Mouse (Mus musculus): Measurements from ENCODE around the gene Ciao2b. TPM values are rescaled to one million over a fixed set of nuclear protein-coding genes. Genes with fewer than 3 reads are reported as not detected.
"Not testable (repeated sequence)": the region's sequence is repeated elsewhere in the genome, so short reads cannot be mapped to it uniquely, and the experiment has no call there.

The Ciao2b gene
- 89.8 and 99.1 TPM in 2 replicates for polyA plus RNA-seq (2014; fragmentation: Nextera tagmentation; extraction: Ambion mirVana)

GRCm38 (mm10) chr8:104641426-104642323 is at the start of gene Ciao2b:
Gene Ciao2b, minus strand, starts transcription at chr8:104641965.
- Histone ChIP-seq H3K9ac (ENCODE audit: low read length) (peak within 1 kb of the TSS; percentile 79), H3K4me3 (ENCODE audit: low read depth, low read length) (peak within 1 kb of the TSS; percentile 88), H3K27me3 (ENCODE audit: control insufficient read depth, insufficient read depth, low read length) (no peaks in the 10 kb centered on the region), H3K27ac (replicated peaks; ENCODE audit: low read depth, low read length) (no peak within 1 kb of the TSS), H3K36me3 (ENCODE audit: control insufficient read depth, insufficient read depth, low read length) (no peaks in the 10 kb centered on the region), H3K4me2 (ENCODE audit: low read depth, severe bottlenecking) (peak within 1 kb of the TSS; percentile 94), H3K9me3 (ENCODE audit: control insufficient read depth, low read length) (no peaks in the 10 kb centered on the region), H3K4me1 (ENCODE audit: control insufficient read depth, insufficient read depth, low read length) (peaks cover 5% of the 10 kb centered on the region; the same call in 1 of the 2 replicates)
- peak; percentile 90 for ATAC-seq (ENCODE audit: insufficient number of reproducible peaks, low FRiP score, low TSS enrichment, low read depth)
- peak; percentile 90 for DNase-seq (ENCODE audit: low spot score)
- WGBS = 1% methylated on average over 66 of the region's 66 CpGs

- H3K27ac ChIP-seq (replicated peaks; ENCODE audit: low read depth, low read length) = no peak overlapping the region
- no peaks in the 10 kb centered on the region for H3K27me3 ChIP-seq (ENCODE audit: control insufficient read depth, insufficient read depth, low read length)
- ATAC-seq (ENCODE audit: insufficient number of reproducible peaks, low FRiP score, low TSS enrichment, low read depth) (no peak), DNase-seq (ENCODE audit: low spot score) (no peak)
- H3K9me3 ChIP-seq (ENCODE audit: control insufficient read depth, low read length) = no peaks in the 10 kb centered on the region
- no peak overlapping the region for H3K4me2 ChIP-seq (ENCODE audit: low read depth, severe bottlenecking)
- 66% methylated on average over 4 of the region's 4 CpGs for WGBS
- H3K4me1 ChIP-seq (ENCODE audit: control insufficient read depth, insufficient read depth, low read length) = no peaks in the 10 kb centered on the region
- no peaks in the 10 kb centered on the region for H3K36me3 ChIP-seq (ENCODE audit: control insufficient read depth, insufficient read depth, low read length)
- H3K9ac ChIP-seq (ENCODE audit: low read length) = no peak overlapping the region
- H3K4me3 ChIP-seq (ENCODE audit: low read depth, low read length) = no peak overlapping the region
Observed at GRCm38 (mm10) chr8:104688433-104688832, 46.7 kb upstream of the Ciao2b start.

- Histone ChIP-seq H3K27ac (replicated peaks; ENCODE audit: low read depth, low read length) (no peak overlapping the region), H3K4me1 (ENCODE audit: control insufficient read depth, insufficient read depth, low read length) (no peaks in the 10 kb centered on the region), H3K4me2 (ENCODE audit: low read depth, severe bottlenecking) (no peak overlapping the region), H3K9ac (ENCODE audit: low read length) (no peak overlapping the region), H3K4me3 (ENCODE audit: low read depth, low read length) (no peak overlapping the region), H3K27me3 (ENCODE audit: control insufficient read depth, insufficient read depth, low read length) (no peaks in the 10 kb centered on the region), H3K36me3 (ENCODE audit: control insufficient read depth, insufficient read depth, low read length) (no peaks in the 10 kb centered on the region), H3K9me3 (ENCODE audit: control insufficient read depth, low read length) (no peaks in the 10 kb centered on the region)
- 81% methylated on average over 4 of the region's 4 CpGs for WGBS
- DNase-seq (ENCODE audit: low spot score) (no peak), ATAC-seq (ENCODE audit: insufficient number of reproducible peaks, low FRiP score, low TSS enrichment, low read depth) (no peak)
Observed at GRCm38 (mm10) chr8:104655614-104656013, 13.8 kb upstream of the Ciao2b start.

GRCm38 (mm10) chr8:104654984-104655383 is 13.2 kb upstream of the Ciao2b start:
- 4% methylated on average over 3 of the region's 3 CpGs for WGBS
- peak; percentile 51; the same call in 1 of the 2 replicates for ATAC-seq (ENCODE audit: insufficient number of reproducible peaks, low FRiP score, low TSS enrichment, low read depth)

GRCm38 (mm10) chr8:104644187-104644586 is 2.4 kb upstream of the Ciao2b start:
- H3K9me3 ChIP-seq (ENCODE audit: control insufficient read depth, low read length); H3K27me3 ChIP-seq (ENCODE audit: control insufficient read depth, insufficient read depth, low read length); H3K4me3 ChIP-seq (ENCODE audit: low read depth, low read length); H3K4me1 ChIP-seq (ENCODE audit: control insufficient read depth, insufficient read depth, low read length); H3K36me3 ChIP-seq (ENCODE audit: control insufficient read depth, insufficient read depth, low read length); H3K9ac ChIP-seq (ENCODE audit: low read length); ATAC-seq (ENCODE audit: insufficient number of reproducible peaks, low FRiP score, low TSS enrichment, low read depth); H3K4me2 ChIP-seq (ENCODE audit: low read depth, severe bottlenecking); DNase-seq (ENCODE audit: low spot score); H3K27ac ChIP-seq (replicated peaks; ENCODE audit: low read depth, low read length): not testable (repeated sequence)
- WGBS = 70% methylated on average over 3 of the region's 3 CpGs

More at GRCm38 (mm10) chr8:104654984-104655383, 13.2 kb upstream of the Ciao2b start:
- no peaks in the 10 kb centered on the region for H3K36me3 ChIP-seq (ENCODE audit: control insufficient read depth, insufficient read depth, low read length)
- peak; percentile 81 for DNase-seq (ENCODE audit: low spot score)
- H3K9ac ChIP-seq (ENCODE audit: low read length) = no peak overlapping the region
- H3K4me1 ChIP-seq (ENCODE audit: control insufficient read depth, insufficient read depth, low read length) = no peaks in the 10 kb centered on the region
- no peaks in the 10 kb centered on the region for H3K27me3 ChIP-seq (ENCODE audit: control insufficient read depth, insufficient read depth, low read length)
- no peak overlapping the region for H3K27ac ChIP-seq (replicated peaks; ENCODE audit: low read depth, low read length)
- H3K4me2 ChIP-seq (ENCODE audit: low read depth, severe bottlenecking) = no peak overlapping the region
- H3K9me3 ChIP-seq (ENCODE audit: control insufficient read depth, low read length) = no peaks in the 10 kb centered on the region
- H3K4me3 ChIP-seq (ENCODE audit: low read depth, low read length) = no peak overlapping the region

- Histone ChIP-seq H3K27ac (replicated peaks; ENCODE audit: low read depth, low read length) (no peak overlapping the region), H3K9me3 (ENCODE audit: control insufficient read depth, low read length) (no peaks in the 10 kb centered on the region), H3K4me3 (ENCODE audit: low read depth, low read length) (peak overlapping the region; percentile 88), H3K27me3 (ENCODE audit: control insufficient read depth, insufficient read depth, low read length) (no peaks in the 10 kb centered on the region), H3K36me3 (ENCODE audit: control insufficient read depth, insufficient read depth, low read length) (no peaks in the 10 kb centered on the region), H3K4me2 (ENCODE audit: low read depth, severe bottlenecking) (peak overlapping the region; percentile 94), H3K9ac (ENCODE audit: low read length) (peak overlapping the region; percentile 79), H3K4me1 (ENCODE audit: control insufficient read depth, insufficient read depth, low read length) (peaks cover 5% of the 10 kb centered on the region; the same call in 1 of the 2 replicates)
- DNase-seq (ENCODE audit: low spot score) = no peak
- 80% methylated on average over 6 of the region's 6 CpGs for WGBS
- peak; percentile 28; the same call in 1 of the 2 replicates for ATAC-seq (ENCODE audit: insufficient number of reproducible peaks, low FRiP score, low TSS enrichment, low read depth)
Observed at GRCm38 (mm10) chr8:104642324-104642654, 524 bp upstream of the Ciao2b start.

- Histone ChIP-seq H3K27me3 (ENCODE audit: control insufficient read depth, insufficient read depth, low read length) (no peaks in the 10 kb centered on the region), H3K9me3 (ENCODE audit: control insufficient read depth, low read length) (no peaks in the 10 kb centered on the region), H3K27ac (replicated peaks; ENCODE audit: low read depth, low read length) (no peak overlapping the region), H3K9ac (ENCODE audit: low read length) (peak overlapping the region; percentile 79), H3K4me3 (ENCODE audit: low read depth, low read length) (peak overlapping the region; percentile 88), H3K4me2 (ENCODE audit: low read depth, severe bottlenecking) (peak overlapping the region; percentile 94), H3K4me1 (ENCODE audit: control insufficient read depth, insufficient read depth, low read length) (peaks cover 5% of the 10 kb centered on the region; the same call in 1 of the 2 replicates), H3K36me3 (ENCODE audit: control insufficient read depth, insufficient read depth, low read length) (no peaks in the 10 kb centered on the region)
- DNase-seq (ENCODE audit: low spot score) (peak; percentile 21), ATAC-seq (ENCODE audit: insufficient number of reproducible peaks, low FRiP score, low TSS enrichment, low read depth) (no peak)
- WGBS = 10% methylated on average over 25 of the region's 25 CpGs
Observed at GRCm38 (mm10) chr8:104640831-104641370, 864 bp downstream of the Ciao2b start.

GRCm38 (mm10) chr8:104640241-104640640 is 1.5 kb downstream of the Ciao2b start:
- Histone ChIP-seq H3K36me3 (ENCODE audit: control insufficient read depth, insufficient read depth, low read length) (no peaks in the 10 kb centered on the region), H3K27ac (replicated peaks; ENCODE audit: low read depth, low read length) (no peak overlapping the region), H3K4me2 (ENCODE audit: low read depth, severe bottlenecking) (peak overlapping the region; percentile 94; the same call in 1 of the 2 replicates), H3K9me3 (ENCODE audit: control insufficient read depth, low read length) (no peaks in the 10 kb centered on the region), H3K4me1 (ENCODE audit: control insufficient read depth, insufficient read depth, low read length) (peaks cover 5% of the 10 kb centered on the region; the same call in 1 of the 2 replicates), H3K4me3 (ENCODE audit: low read depth, low read length) (peak overlapping the region; percentile 88), H3K9ac (ENCODE audit: low read length) (no peak overlapping the region), H3K27me3 (ENCODE audit: control insufficient read depth, insufficient read depth, low read length) (no peaks in the 10 kb centered on the region)
- 82% methylated on average over 7 of the region's 7 CpGs for WGBS
- DNase-seq (ENCODE audit: low spot score) (no peak), ATAC-seq (ENCODE audit: insufficient number of reproducible peaks, low FRiP score, low TSS enrichment, low read depth) (no peak)
